Comparison of ENCODE assay signal across 17 mouse cellular contexts in genomic region chr9:19092889-19093753, GRCm38 (mm10). TPM values are rescaled to one million over a fixed set of nuclear protein-coding genes. Genes with fewer than 3 reads are reported as not detected.
"Had no signal": no experiment of that assay in that cellular context is flagged by ENCODE, and none has a peak within 500 bp of the region (broad histone marks: within the 10 kb centered on the region; RNA-seq: fewer than 3 reads in every experiment).

No protein-coding gene starts in this region.

RNA-seq across cellular contexts. Expression of gene Olfr836, which starts 27.1 kb away (rescaled TPM):
- polyA plus RNA-seq: heart, embryonic 10.5 days; heart, embryonic 14.5 days; heart, embryonic 16.5 days; hindbrain, embryonic 10.5 days; hindbrain, embryonic 12.5 days; hindbrain, embryonic 14.5 days; hindbrain, embryonic 16.5 days; inflammation-experienced regulatory T-cells, adult 6 months; kidney, embryonic 14.5 days; kidney, embryonic 16.5 days; limb, embryonic 10.5 days; limb, embryonic 12.5 days; limb, embryonic 14.5 days; liver, embryonic 11.5 days; liver, embryonic 13.5 days; liver, embryonic 15.5 days had no signal

RNA-seq across cellular contexts. Expression of gene Olfr837, which starts 43.0 kb away (rescaled TPM):
- polyA plus RNA-seq: heart, embryonic 10.5 days; heart, embryonic 12.5 days; heart, embryonic 14.5 days; heart, embryonic 16.5 days; hindbrain, embryonic 10.5 days; hindbrain, embryonic 12.5 days; hindbrain, embryonic 14.5 days; hindbrain, embryonic 16.5 days; inflammation-experienced regulatory T-cells, adult 6 months; kidney, embryonic 14.5 days; kidney, embryonic 16.5 days; limb, embryonic 10.5 days; limb, embryonic 12.5 days; limb, embryonic 14.5 days; liver, embryonic 11.5 days; liver, embryonic 13.5 days; liver, embryonic 15.5 days had no signal
